ENCODE assay signal across 8 mouse cellular contexts in genomic region chr17:22739581-22740178, GRCm38 (mm10).
A peak's percentile ranks its signal among the peaks of the same experiment; 100 is the strongest.
DNase-seq lines count a peak whose midpoint lies in the region; ATAC-seq and TF ChIP-seq lines count a peak whose summit lies in the region.

No protein-coding gene starts in this region.

- WGBS in forebrain, embryonic 11.5 days = 0% methylated on average over 25 of the region's 25 CpGs
- under 1% methylated on average over 25 of the region's 25 CpGs for WGBS in heart, embryonic 16.5 days
- WGBS in liver, embryonic 13.5 days (ENCODE audit: insufficient replicate concordance) = 0% methylated on average over 25 of the region's 25 CpGs

- peak overlapping the region; percentile 57 for H3K9ac ChIP-seq in ES-Bruce4 (ENCODE audit: low read depth, poor library complexity, severe bottlenecking)
- H3K9ac ChIP-seq in forebrain, embryonic 11.5 days (ENCODE audit: low read length) = peak overlapping the region; percentile 72
- peak overlapping the region; percentile 82 for H3K9ac ChIP-seq in heart, embryonic 16.5 days (ENCODE audit: low read length)
- peak overlapping the region; percentile 62 for H3K9ac ChIP-seq in liver, embryonic 13.5 days

- H3K36me3 ChIP-seq in ES-Bruce4 (ENCODE audit: control insufficient read depth, insufficient read depth, low read length, poor library complexity, severe bottlenecking) = 0 out of 2 replicates have a peak, but pooled peaks cover 2% of the 10 kb centered on the region
- no peaks in the 10 kb centered on the region; the same call in 1 of the 2 replicates for H3K36me3 ChIP-seq in forebrain, embryonic 11.5 days (ENCODE audit: control insufficient read depth, insufficient read depth, low read length)
- H3K36me3 ChIP-seq in heart, embryonic 16.5 days (ENCODE audit: control insufficient read depth, insufficient read depth) = no peaks in the 10 kb centered on the region
- H3K36me3 ChIP-seq in liver, embryonic 13.5 days = no peaks in the 10 kb centered on the region

- no peak for TF ChIP-seq POLR2A in ES-Bruce4 (IDR thresholded peaks at IDR 0.05; ENCODE audit: insufficient read depth, low read length)

- H3K4me2 ChIP-seq in forebrain, embryonic 11.5 days (ENCODE audit: low read depth, low read length, severe bottlenecking) = peak overlapping the region; percentile 67
- H3K4me2 ChIP-seq in heart, embryonic 16.5 days (ENCODE audit: low read depth, low read length) = peak overlapping the region; percentile 82
- H3K4me2 ChIP-seq in liver, embryonic 13.5 days = peak overlapping the region; percentile 66

- H3K9me3 ChIP-seq in ES-Bruce4 (replicated peaks; ENCODE audit: control insufficient read depth, insufficient read depth, low read length, poor library complexity, severe bottlenecking) = no peaks in the 10 kb centered on the region
- H3K9me3 ChIP-seq in forebrain, embryonic 11.5 days (ENCODE audit: control insufficient read depth, low read length) = no peaks in the 10 kb centered on the region; the same call in 1 of the 2 replicates
- no peaks in the 10 kb centered on the region for H3K9me3 ChIP-seq in heart, embryonic 16.5 days (replicated peaks; ENCODE audit: control insufficient read depth, low read length)
- H3K9me3 ChIP-seq in liver, embryonic 13.5 days (replicated peaks) = no peaks in the 10 kb centered on the region

- TF ChIP-seq CTCF in ES-Bruce4 (IDR thresholded peaks at IDR 0.05; ENCODE audit: low read depth, low read length) = no peak

- H3K4me3 ChIP-seq in ES-Bruce4 (ENCODE audit: low read depth, low read length) = peak overlapping the region; percentile 99
- peak overlapping the region; percentile 59 for H3K4me3 ChIP-seq in forebrain, embryonic 11.5 days (ENCODE audit: low read depth, low read length)
- peak overlapping the region; percentile 70 for H3K4me3 ChIP-seq in heart, embryonic 16.5 days (ENCODE audit: low read length)
- peak overlapping the region; percentile 65 for H3K4me3 ChIP-seq in liver, embryonic 13.5 days (replicated peaks)

- peak; percentile 94 for ATAC-seq in forebrain, embryonic 11.5 days (replicated peaks; ENCODE audit: low FRiP score)
- ATAC-seq in heart, embryonic 16.5 days (replicated peaks; ENCODE audit: extremely low read depth, insufficient read depth, low FRiP score) = peak; percentile 87
- ATAC-seq in liver, embryonic 13.5 days (ENCODE audit: low read depth) = peak; percentile 87

- peak overlapping the region; percentile 65 for H3K27ac ChIP-seq in ES-Bruce4 (ENCODE audit: insufficient read depth, low read length)
- peak overlapping the region; percentile 76 for H3K27ac ChIP-seq in forebrain, embryonic 11.5 days (ENCODE audit: low read depth, low read length)
- H3K27ac ChIP-seq in heart, embryonic 16.5 days (ENCODE audit: low read length) = peak overlapping the region; percentile 82
- H3K27ac ChIP-seq in liver, embryonic 13.5 days = peak overlapping the region; percentile 10; the same call in 1 of the 2 replicates

- no peaks in the 10 kb centered on the region for H3K27me3 ChIP-seq in ES-Bruce4 (ENCODE audit: control insufficient read depth, insufficient read depth, low read length, poor library complexity, severe bottlenecking)
- no peaks in the 10 kb centered on the region for H3K27me3 ChIP-seq in forebrain, embryonic 11.5 days (ENCODE audit: control insufficient read depth, insufficient read depth, low read length)
- H3K27me3 ChIP-seq in heart, embryonic 16.5 days (ENCODE audit: control insufficient read depth, insufficient read depth, low read length) = no peaks in the 10 kb centered on the region
- no peaks in the 10 kb centered on the region for H3K27me3 ChIP-seq in liver, embryonic 13.5 days

- no peaks in the 10 kb centered on the region for H3K4me1 ChIP-seq in ES-Bruce4 (ENCODE audit: control insufficient read depth, insufficient read depth, low read length)
- H3K4me1 ChIP-seq in forebrain, embryonic 11.5 days (replicated peaks; ENCODE audit: control insufficient read depth, insufficient read depth, low read length) = no peaks in the 10 kb centered on the region
- H3K4me1 ChIP-seq in heart, embryonic 16.5 days (ENCODE audit: control insufficient read depth, insufficient read depth, low read length) = peaks cover 5% of the 10 kb centered on the region; the same call in 1 of the 2 replicates
- peaks cover 4% of the 10 kb centered on the region for H3K4me1 ChIP-seq in liver, embryonic 13.5 days (replicated peaks)

- TF ChIP-seq EP300 in ES-Bruce4 (IDR thresholded peaks at IDR 0.05; ENCODE audit: insufficient read depth, low read depth, low read length) = 0 out of 2 replicates have a peak, but pooled peaks have one; percentile 61

- peak; percentile 31 for DNase-seq in c-Kit-positive CD71-negative TER-119-negative erythroid progenitor cells, embryonic 14.5 days (ENCODE audit: low read depth)
- peak; percentile 71 for DNase-seq in forebrain, embryonic 11.5 days (ENCODE audit: low spot score)
- DNase-seq in kidney, postnatal 25 days = peak; percentile 56 to 72
- peak; percentile 12 for DNase-seq in liver, embryonic 13.5 days
- DNase-seq in neural tube, embryonic 10.5 days (ENCODE audit: extremely low spot score, low spot score) = peak; percentile 78
- DNase-seq in testis, postnatal 10 days (ENCODE audit: low spot score) = peak; percentile 64

Comparison
In these comparisons a context has a peak if more than half of its experiments do, and no peak if none do; other contexts are left out.
1. Peak in every context shown above with its lines: DNase-seq, ATAC-seq, H3K4me3 ChIP-seq and H3K27ac ChIP-seq.
2. H3K27ac ChIP-seq: peak in every context shown above with its lines; median percentile 82 in heart, embryonic 16.5 days; 76 in forebrain, embryonic 11.5 days; 65 in ES-Bruce4; 10 in liver, embryonic 13.5 days.
3. DNase-seq: peak in every context shown above with its lines; median percentile 78 in neural tube, embryonic 10.5 days; 71 in forebrain, embryonic 11.5 days; 64 in kidney, postnatal 25 days; 64 in testis, postnatal 10 days; 31 in c-Kit-positive CD71-negative TER-119-negative erythroid progenitor cells, embryonic 14.5 days; 12 in liver, embryonic 13.5 days.